Mouse (Mus musculus) intestine, embryonic 15.5 days (tissue): ENCODE results near the gene Sec23b. TPM values are rescaled to one million over a fixed set of nuclear protein-coding genes. Genes with fewer than 3 reads are reported as not detected.

Source experiments
- ATAC-seq: fragments of 200-750 bp; cut with Nextera tagmentation; 2 replicates; pipeline ENCODE4 v1.8.0; 2017; ENCODE audit warnings: moderate TSS enrichment, moderate library complexity
- H3K27ac ChIP-seq: fragments of 300-500 bp; sonication (generic); 2 replicates; pipeline ENCODE4 v1.5.1; 2015; ENCODE audit warnings: mild to moderate bottlenecking, inconsistent platforms
- H3K27me3 ChIP-seq: fragments of 300-500 bp; sonication (generic); replicated peaks from 2 replicates; pipeline ENCODE4 v1.6.1; 2015; ENCODE audit warnings: inconsistent platforms
- H3K36me3 ChIP-seq: fragments of 300-500 bp; sonication (generic); 2 replicates; pipeline ENCODE4 v1.6.1; 2015; ENCODE audit warnings: inconsistent platforms
- H3K4me1 ChIP-seq: fragments of 300-500 bp; sonication (generic); replicated peaks from 2 replicates; pipeline ENCODE4 v1.6.1; 2015; ENCODE audit warnings: inconsistent platforms
- H3K4me2 ChIP-seq: fragments of 300-500 bp; sonication (generic); replicated peaks from 2 replicates; pipeline ENCODE4 v1.6.1; 2015; ENCODE audit warnings: mild to moderate bottlenecking, inconsistent platforms
- H3K4me3 ChIP-seq: fragments of 300-500 bp; sonication (generic); replicated peaks from 2 replicates; pipeline ENCODE4 v1.5.1; 2015; ENCODE audit warnings: inconsistent platforms
- H3K9ac ChIP-seq: fragments of 300-500 bp; sonication (generic); 2 replicates; pipeline ENCODE4 v1.6.1; 2015; ENCODE audit warnings: inconsistent platforms
- H3K9me3 ChIP-seq: fragments of 300-500 bp; sonication (generic); 2 replicates; pipeline ENCODE4 v1.6.1; 2016; ENCODE audit warnings: inconsistent platforms
- WGBS: fragments of 180-500 bp; shearing (Covaris S2); methylation state at CpG from one replicate; pipeline ENCODE4 v1.1.7; 2015; 5-methylcytosine and 5-hydroxymethylcytosine counted together
- polyA plus RNA-seq: library from polyadenylated mRNA; unstranded; fragments of >200 nt; fragmentation: Nextera tagmentation; extraction: Ambion mirVana; gene quantifications from 2 replicates; pipeline ENCODE4 v1.2.1, GENCODE M21; 2015

Sec23b gene
- polyA plus RNA-seq, 1 experiment from 2014 or later: 100 TPM

GRCm38 (mm10) chr2:144617074-144617874 lies 61.2 kb downstream of the Sec23b start:
- ATAC-seq: peak; percentile 95

GRCm38 (mm10) chr2:144621491-144621890 lies 65.5 kb downstream of the Sec23b start:
- Histone ChIP-seq H3K4me2 (no peak overlapping the region), H3K9me3 (no peaks in the 10 kb centered on the region), H3K27me3 (no peaks in the 10 kb centered on the region), H3K27ac (no peak overlapping the region), H3K36me3 (no peaks in the 10 kb centered on the region), H3K9ac (no peak overlapping the region), H3K4me3 (no peak overlapping the region), H3K4me1 (no peaks in the 10 kb centered on the region)
- WGBS: 87% methylated on average over 6 of the region's 6 CpGs
- no peak for ATAC-seq

More at GRCm38 (mm10) chr2:144617074-144617874, 61.2 kb downstream of the Sec23b start:
- H3K4me2 ChIP-seq: no peak overlapping the region
- H3K27ac ChIP-seq: no peak overlapping the region
- 68% methylated on average over 16 of the region's 16 CpGs for WGBS
- H3K36me3 ChIP-seq: no peaks in the 10 kb centered on the region
- no peaks in the 10 kb centered on the region for H3K9me3 ChIP-seq
- no peak overlapping the region for H3K9ac ChIP-seq
- no peak overlapping the region for H3K4me3 ChIP-seq
- no peaks in the 10 kb centered on the region for H3K4me1 ChIP-seq
- H3K27me3 ChIP-seq: no peaks in the 10 kb centered on the region

- H3K4me2 ChIP-seq: no peak overlapping the region
These were observed 77.5 kb downstream of the Sec23b start for GRCm38 (mm10) chr2:144633551-144633950.

GRCm38 (mm10) chr2:144634231-144634630 lies 78.2 kb downstream of the Sec23b start:
- no peak overlapping the region for H3K27ac ChIP-seq
- no peaks in the 10 kb centered on the region for H3K27me3 ChIP-seq
- H3K9ac ChIP-seq: no peak overlapping the region
- no peak overlapping the region for H3K4me3 ChIP-seq
- WGBS: 65% methylated on average over 5 of the region's 5 CpGs
- no peak for ATAC-seq
- peaks cover 5% of the 10 kb centered on the region; the same call in 1 of the 2 replicates for H3K4me1 ChIP-seq
- H3K4me2 ChIP-seq: no peak overlapping the region
- H3K9me3 ChIP-seq: no peaks in the 10 kb centered on the region
- H3K36me3 ChIP-seq: no peaks in the 10 kb centered on the region; the same call in 1 of the 2 replicates

More at GRCm38 (mm10) chr2:144633551-144633950, 77.5 kb downstream of the Sec23b start:
- H3K27ac ChIP-seq: no peak overlapping the region
- no peak for ATAC-seq
- no peak overlapping the region for H3K4me3 ChIP-seq
- WGBS: 94% methylated on average over 2 of the region's 2 CpGs
- H3K36me3 ChIP-seq: no peaks in the 10 kb centered on the region; the same call in 1 of the 2 replicates
- H3K27me3 ChIP-seq: no peaks in the 10 kb centered on the region
- no peak overlapping the region for H3K9ac ChIP-seq
- H3K9me3 ChIP-seq: no peaks in the 10 kb centered on the region
- H3K4me1 ChIP-seq: 0 out of 2 replicates have a peak, but pooled peaks cover 4% of the 10 kb centered on the region

- 55% methylated on average over 2 of the region's 2 CpGs for WGBS
These were observed 78.7 kb downstream of the Sec23b start for GRCm38 (mm10) chr2:144634729-144635128.

GRCm38 (mm10) chr2:144635644-144636320 lies 79.8 kb downstream of the Sec23b start:
- peaks cover 9% of the 10 kb centered on the region; the same call in 1 of the 2 replicates for H3K4me1 ChIP-seq
- peak; percentile 79 for ATAC-seq
- H3K4me3 ChIP-seq: no peak overlapping the region
- H3K27ac ChIP-seq: no peak overlapping the region
- no peak overlapping the region for H3K4me2 ChIP-seq
- WGBS: 24% methylated on average over 5 of the region's 5 CpGs
- no peak overlapping the region for H3K9ac ChIP-seq
- H3K9me3 ChIP-seq: no peaks in the 10 kb centered on the region
- no peaks in the 10 kb centered on the region; the same call in 1 of the 2 replicates for H3K36me3 ChIP-seq
- H3K27me3 ChIP-seq: no peaks in the 10 kb centered on the region

More at GRCm38 (mm10) chr2:144634729-144635128, 78.7 kb downstream of the Sec23b start:
- H3K27me3 ChIP-seq: no peaks in the 10 kb centered on the region
- H3K4me3 ChIP-seq: no peak overlapping the region
- no peak overlapping the region for H3K4me2 ChIP-seq
- H3K27ac ChIP-seq: no peak overlapping the region
- no peaks in the 10 kb centered on the region for H3K9me3 ChIP-seq
- peaks cover 9% of the 10 kb centered on the region; the same call in 1 of the 2 replicates for H3K4me1 ChIP-seq
- ATAC-seq: no peak
- no peaks in the 10 kb centered on the region; the same call in 1 of the 2 replicates for H3K36me3 ChIP-seq
- no peak overlapping the region for H3K9ac ChIP-seq

- Histone ChIP-seq H3K4me1 (peaks cover 11% of the 10 kb centered on the region; the same call in 1 of the 2 replicates), H3K27me3 (no peaks in the 10 kb centered on the region), H3K4me2 (no peak overlapping the region), H3K4me3 (no peak overlapping the region), H3K27ac (no peak overlapping the region), H3K9me3 (no peaks in the 10 kb centered on the region), H3K9ac (no peak overlapping the region), H3K36me3 (no peaks in the 10 kb centered on the region; the same call in 1 of the 2 replicates)
- ATAC-seq: no peak
- 82% methylated on average over 4 of the region's 4 CpGs for WGBS
These were observed 81.2 kb downstream of the Sec23b start for GRCm38 (mm10) chr2:144637204-144637603.

- H3K4me3 ChIP-seq: no peak overlapping the region
- H3K9ac ChIP-seq: no peak overlapping the region
- H3K36me3 ChIP-seq: no peaks in the 10 kb centered on the region
- no peak overlapping the region for H3K27ac ChIP-seq
- H3K27me3 ChIP-seq: no peaks in the 10 kb centered on the region
- 82% methylated on average over 12 of the region's 12 CpGs for WGBS
- H3K4me1 ChIP-seq: peaks cover 11% of the 10 kb centered on the region; the same call in 1 of the 2 replicates
- no peak overlapping the region for H3K4me2 ChIP-seq
- no peaks in the 10 kb centered on the region for H3K9me3 ChIP-seq
- no peak for ATAC-seq
These were observed 81.8 kb downstream of the Sec23b start for GRCm38 (mm10) chr2:144637671-144638395.

- Histone ChIP-seq H3K27ac (no peak overlapping the region), H3K9ac (no peak overlapping the region), H3K4me2 (no peak overlapping the region), H3K4me3 (no peak overlapping the region), H3K9me3 (no peaks in the 10 kb centered on the region), H3K27me3 (no peaks in the 10 kb centered on the region), H3K4me1 (peaks cover 11% of the 10 kb centered on the region; the same call in 1 of the 2 replicates), H3K36me3 (no peaks in the 10 kb centered on the region)
- 47% methylated on average over 4 of the region's 4 CpGs for WGBS
- ATAC-seq: no peak
These were observed 82.7 kb downstream of the Sec23b start for GRCm38 (mm10) chr2:144638719-144639118.

- ATAC-seq: no peak
- no peak overlapping the region for H3K27ac ChIP-seq
- no peaks in the 10 kb centered on the region for H3K27me3 ChIP-seq
- no peaks in the 10 kb centered on the region for H3K9me3 ChIP-seq
- peaks cover 11% of the 10 kb centered on the region; the same call in 1 of the 2 replicates for H3K4me1 ChIP-seq
- H3K4me2 ChIP-seq: no peak overlapping the region
- H3K36me3 ChIP-seq: no peaks in the 10 kb centered on the region
- no peak overlapping the region for H3K9ac ChIP-seq
- 76% methylated on average over 7 of the region's 7 CpGs for WGBS
- no peak overlapping the region for H3K4me3 ChIP-seq
These were observed 84.1 kb downstream of the Sec23b start for GRCm38 (mm10) chr2:144640101-144640500.
